Mouse (Mus musculus) CD4-positive, CD25-positive, alpha-beta regulatory T cell, adult 4 months (primary cell): Measurements from ENCODE around the gene Gpc3. TPM values are rescaled to one million over a fixed set of nuclear protein-coding genes. Genes with fewer than 3 reads are reported as not detected.
"Not testable (repeated sequence)": the region's sequence is repeated elsewhere in the genome, so short reads cannot be mapped to it uniquely, and the experiment has no call there.

Experiments
- ATAC-seq: one replicate; pipeline ENCODE4 v1.8.0; 2017
- polyA plus RNA-seq, 2 experiments: library from polyadenylated mRNA; unstranded; fragments of 100-300 nt; shearing (Covaris generic); gene quantifications; one replicate each; pipeline ENCODE4 v1.2.1; 2017

The Gpc3 gene
- polyA plus RNA-seq, 2 experiments from 2014 or later: not detected

DNA sequence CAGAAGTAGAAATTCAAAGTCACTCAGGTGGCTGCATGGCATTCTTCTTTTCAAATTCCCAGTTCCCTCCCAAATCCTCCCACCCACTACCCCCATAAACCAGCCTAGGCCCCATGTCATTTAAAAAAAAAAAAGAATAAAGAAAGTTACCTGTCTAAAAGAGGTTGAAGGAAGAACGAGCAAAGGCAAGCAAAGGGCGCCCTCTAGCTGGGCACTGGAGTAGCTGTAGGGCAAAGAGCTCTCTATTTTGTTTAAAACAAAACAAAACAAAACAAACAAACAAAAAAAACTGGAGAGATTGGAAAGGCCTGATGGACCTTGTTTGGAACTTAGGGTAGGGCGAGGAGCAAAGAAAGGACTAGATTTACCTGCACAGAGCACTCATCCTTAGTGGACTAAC lies 238.6 kb downstream of the Gpc3 start:
- ATAC-seq: no peak

- no peak for ATAC-seq
These were observed 239.5 kb downstream of the Gpc3 start for GRCm38 (mm10) chrX:52374209-52374608.

GRCm38 (mm10) chrX:52372436-52372835 lies 241.3 kb downstream of the Gpc3 start:
- no peak for ATAC-seq

DNA sequence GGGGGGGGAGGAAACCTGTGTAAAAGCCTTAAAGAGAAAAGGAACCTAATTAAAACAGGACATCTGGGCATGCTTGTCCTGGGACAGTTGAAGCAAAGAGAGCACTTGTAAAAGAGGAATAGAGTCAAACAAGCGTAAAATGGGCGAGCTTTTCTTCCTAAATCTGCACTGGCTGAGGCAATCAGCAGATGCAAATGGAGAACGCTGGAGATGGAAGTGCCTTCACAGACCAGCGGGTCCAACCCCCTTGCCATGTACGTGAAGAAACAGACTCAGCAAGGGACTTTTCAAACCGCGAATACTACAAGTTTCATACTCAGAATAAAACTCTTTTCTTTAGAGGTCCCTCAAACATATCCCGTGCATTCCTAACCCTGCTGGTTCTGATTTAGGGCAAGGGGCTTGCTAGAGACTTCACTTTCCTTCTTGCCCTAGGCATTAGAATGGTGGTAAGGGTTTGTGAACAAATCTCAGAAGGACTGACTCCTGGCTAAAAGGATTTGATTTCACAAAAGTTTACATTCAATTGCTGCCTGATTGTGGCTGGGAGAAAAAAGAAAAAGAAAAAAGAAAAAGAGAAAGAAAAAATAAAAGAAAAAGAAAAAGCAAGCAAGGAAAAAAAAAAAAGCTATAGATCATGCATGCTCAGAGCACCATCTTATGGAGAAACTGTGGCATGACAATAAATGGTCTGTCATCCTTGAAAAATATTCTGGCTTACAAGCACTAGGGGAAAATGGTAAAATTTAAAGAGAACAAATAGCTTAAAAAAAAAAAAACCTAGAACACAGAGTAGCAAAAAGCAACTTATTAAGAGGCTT lies 243.6 kb downstream of the Gpc3 start:
- ATAC-seq: no peak

GRCm38 (mm10) chrX:52369304-52369937 lies 244.3 kb downstream of the Gpc3 start:
- no peak for ATAC-seq

- no peak for ATAC-seq
These were observed 246.9 kb downstream of the Gpc3 start for GRCm38 (mm10) chrX:52366826-52367225.

- no peak for ATAC-seq
These were observed 248.0 kb downstream of the Gpc3 start for GRCm38 (mm10) chrX:52365790-52366189.

DNA sequence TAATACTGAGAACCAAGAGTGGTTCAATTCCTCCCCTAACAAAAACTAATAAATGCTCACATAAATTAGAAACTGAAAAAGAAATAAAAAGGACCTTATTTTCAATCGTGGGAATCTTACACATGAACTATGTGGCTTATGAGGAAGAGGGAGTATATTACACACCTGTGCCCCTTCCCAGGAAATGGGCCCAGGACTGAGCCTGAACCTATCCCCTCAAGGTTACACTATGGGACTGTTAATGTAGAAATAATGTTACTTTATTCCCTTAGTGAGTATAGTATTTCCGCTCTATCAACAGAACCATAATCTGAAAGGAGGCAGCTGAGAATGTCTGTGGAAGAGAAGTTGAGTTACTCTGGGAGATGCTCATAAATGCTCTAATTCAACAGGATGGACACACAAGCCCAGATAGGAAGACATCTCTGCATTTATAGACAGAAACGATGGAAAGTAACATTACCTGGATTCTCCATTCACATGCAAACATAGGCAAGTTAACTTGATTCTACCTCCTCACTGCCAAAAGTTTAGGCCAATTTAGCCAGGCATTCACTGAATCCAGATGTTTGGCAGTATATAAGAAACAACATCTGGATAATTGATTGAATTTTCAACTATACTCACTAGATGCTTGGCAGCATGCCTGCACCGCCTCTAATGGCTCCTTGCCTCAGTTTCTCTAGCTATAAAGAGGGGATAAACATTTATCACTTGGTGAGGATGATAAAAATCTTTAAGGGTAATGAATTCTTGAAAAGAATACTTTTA lies 251.3 kb downstream of the Gpc3 start:
- no peak for ATAC-seq

DNA sequence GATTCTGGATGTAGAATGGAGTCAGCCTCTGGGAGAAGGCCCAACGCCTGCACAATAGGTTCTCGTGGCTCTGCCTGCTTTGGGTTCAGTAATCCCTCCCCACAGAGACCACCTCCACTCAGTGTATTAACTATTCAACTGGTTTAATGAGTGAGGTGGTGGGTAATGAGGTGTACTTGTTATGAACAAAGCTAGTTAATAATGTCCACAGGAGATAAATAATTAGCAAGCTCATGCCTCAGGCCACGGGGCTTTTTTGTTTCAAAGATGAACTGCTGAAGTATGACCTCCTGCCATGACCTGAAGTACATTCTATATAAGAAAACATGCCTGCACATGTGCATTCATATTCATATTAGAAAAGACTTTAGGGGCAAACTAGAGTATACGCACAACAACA lies 260.8 kb downstream of the Gpc3 start:
- ATAC-seq: no peak

DNA sequence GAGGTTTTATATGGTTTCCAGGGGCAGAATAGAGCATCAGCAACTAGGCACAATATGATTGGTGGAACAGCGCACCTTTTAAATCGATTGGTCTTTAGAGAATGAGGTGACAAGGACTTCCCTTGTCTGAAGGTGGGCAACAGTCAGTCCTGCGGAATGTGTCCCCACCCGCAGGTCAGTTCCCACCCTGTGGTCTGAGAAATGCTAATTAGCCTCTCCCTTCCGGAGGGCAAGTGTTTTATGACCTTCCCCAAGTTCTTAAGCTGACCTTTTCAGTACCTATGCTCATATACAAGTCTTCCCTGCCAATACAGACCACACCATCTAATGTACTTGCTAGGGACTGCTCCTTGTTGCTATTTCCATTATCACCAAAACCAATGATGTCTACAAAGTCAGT lies 263.1 kb downstream of the Gpc3 start:
- not testable (repeated sequence) for ATAC-seq

GRCm38 (mm10) chrX:52348773-52349172 lies 265.0 kb downstream of the Gpc3 start:
- no peak for ATAC-seq

DNA sequence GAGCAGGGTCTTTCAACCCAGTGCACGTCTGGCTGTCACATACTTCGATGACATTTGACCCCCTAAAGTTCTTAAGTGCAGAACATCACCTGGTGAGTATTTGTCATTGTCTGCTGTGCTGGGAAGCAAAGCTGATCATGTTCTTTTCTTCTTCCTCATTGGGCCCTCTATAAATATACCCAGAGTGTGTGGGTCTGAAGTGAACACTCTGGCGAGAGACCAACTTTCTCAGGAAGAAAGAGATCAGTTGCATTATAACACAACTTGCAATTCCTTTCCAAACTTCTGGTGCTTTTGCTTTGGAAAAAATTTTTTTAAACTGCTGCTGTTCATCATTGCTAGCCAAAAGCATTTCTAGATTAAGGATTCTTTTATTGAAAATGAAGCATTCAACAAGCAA lies 269.7 kb downstream of the Gpc3 start:
- ATAC-seq: no peak

GRCm38 (mm10) chrX:52340251-52340650 lies 273.5 kb downstream of the Gpc3 start:
- no peak for ATAC-seq

GRCm38 (mm10) chrX:52321791-52322190 lies 292.0 kb downstream of the Gpc3 start:
- no peak for ATAC-seq

DNA sequence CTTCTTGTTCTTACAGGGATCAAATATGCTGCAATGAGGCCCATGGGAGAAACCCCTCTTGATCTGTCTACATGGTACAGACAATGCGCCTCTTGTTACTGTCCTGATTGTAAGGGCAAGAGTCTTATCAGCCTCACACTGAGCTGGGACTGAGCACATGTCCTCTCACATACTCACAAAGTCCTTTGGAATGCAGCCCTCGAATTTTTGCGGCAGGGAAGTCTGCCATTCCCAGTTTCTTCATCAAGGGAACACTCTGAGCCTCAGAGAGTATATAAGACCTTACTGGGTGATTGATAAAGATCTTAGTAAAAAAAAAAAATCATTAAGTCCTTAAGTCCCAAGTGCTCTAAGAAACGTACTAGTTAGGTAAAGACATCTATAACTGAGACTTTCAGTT lies 293.1 kb downstream of the Gpc3 start:
- ATAC-seq: no peak

DNA sequence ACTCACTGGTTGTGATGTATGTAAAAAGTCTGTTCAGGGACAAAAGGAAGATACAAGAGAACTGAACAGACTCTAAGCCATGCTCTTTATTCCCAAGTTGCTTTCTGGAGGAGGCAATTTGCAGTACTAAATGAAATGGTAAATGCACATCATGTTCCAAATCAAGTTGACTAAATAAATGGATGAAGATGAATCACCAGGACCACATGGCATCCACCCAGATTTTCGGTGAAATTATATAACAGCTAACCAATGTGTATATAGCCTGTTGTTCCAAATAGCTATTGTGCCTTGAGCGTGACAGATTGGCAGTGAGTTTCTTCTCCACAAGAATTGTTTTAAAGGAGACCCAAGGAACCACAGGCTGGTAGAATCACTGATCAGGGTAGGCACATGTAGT lies 302.8 kb downstream of the Gpc3 start:
- ATAC-seq: no peak

GRCm38 (mm10) chrX:52305226-52305625 lies 308.5 kb downstream of the Gpc3 start:
- ATAC-seq: no peak

DNA sequence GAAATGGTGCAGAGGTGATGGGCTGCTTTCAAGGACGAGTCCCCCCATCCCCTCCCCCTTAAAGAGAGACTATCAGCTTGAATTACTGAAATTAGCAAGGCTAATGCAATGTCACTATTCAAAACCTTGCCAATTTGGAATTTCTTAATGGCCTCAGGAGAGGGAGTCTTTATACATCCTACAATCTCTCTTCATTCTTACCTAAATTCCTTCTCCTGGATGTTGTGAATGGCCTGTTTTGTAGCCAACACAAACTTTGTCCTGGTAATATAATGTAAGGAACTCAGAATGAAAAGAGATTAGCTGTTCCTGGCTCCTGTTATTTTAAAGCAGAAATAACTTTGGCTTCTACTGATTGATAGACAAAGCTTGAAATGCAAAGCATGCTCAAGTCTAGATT lies 325.0 kb downstream of the Gpc3 start:
- no peak for ATAC-seq

DNA sequence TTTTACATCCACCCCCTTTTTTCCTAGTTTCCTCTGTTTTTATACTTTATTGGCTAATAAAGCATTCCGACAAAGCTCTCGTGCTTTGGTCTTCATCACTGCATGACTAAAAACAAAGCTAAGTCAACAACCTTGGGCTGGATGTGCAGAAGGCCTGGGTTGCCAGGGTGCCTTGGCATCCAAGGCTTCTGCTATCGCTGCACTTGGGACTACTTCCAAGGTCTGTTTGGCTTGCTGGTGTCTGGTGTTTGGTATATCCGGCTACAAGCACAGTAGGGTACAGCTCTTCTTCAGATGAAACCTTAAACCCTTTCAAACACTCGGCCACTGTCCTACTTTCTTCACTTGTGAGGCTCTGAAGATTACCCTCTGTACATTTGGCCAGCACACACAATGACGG lies 325.8 kb downstream of the Gpc3 start:
- no peak for ATAC-seq

DNA sequence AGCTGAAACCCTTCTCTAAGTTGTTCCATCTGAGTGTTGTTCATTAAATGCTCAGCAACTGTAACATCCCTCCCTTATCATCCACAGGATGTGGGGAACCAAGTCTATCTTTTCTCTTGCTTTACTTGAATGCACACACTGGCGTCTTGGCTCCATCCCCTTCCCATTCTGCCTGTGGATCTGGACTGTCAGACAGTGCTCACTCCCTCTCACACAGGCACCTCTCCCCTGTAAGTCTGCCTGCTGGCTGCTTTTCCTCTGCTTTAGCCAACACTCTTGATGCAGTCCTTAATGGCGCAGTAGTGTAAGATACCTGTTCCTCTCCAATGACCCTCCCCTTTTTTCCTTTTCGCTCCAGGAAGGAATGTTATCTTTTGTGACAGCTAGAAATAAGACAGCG lies 331.7 kb downstream of the Gpc3 start:
- no peak for ATAC-seq

GRCm38 (mm10) chrX:52281103-52281900 lies 332.4 kb downstream of the Gpc3 start:
- ATAC-seq: no peak

DNA sequence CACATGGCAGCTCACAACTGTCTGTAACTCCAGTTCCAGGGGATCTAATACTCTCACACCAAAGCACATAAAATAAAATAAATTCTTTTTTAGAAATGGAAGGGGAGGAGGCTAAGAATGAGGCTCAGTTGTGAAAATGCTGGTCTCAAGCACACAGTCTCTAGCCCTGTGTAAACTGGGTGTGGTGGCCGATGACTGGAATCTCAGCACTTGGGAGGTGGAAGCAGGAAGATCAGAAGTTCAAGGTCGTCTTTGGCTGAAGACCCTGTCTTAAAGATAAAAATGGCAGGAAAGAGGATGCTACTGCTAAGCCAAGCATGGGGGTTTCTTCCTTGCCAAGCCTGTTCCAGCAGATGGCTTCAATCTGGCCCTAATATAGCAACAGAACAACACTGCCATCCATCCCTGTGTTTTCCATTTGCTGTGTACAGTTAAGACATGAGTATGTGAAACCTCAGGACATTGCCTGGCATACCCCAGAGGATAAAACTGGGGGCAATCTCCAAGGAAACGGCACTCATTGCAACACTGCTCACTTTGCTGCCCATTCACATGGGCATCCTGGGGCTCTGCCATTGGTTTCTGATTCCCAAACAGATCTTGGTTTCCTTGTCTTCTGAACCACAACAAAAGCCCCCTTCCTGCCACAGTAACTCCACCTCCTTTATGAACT lies 334.9 kb downstream of the Gpc3 start:
- no peak for ATAC-seq
